9 mouse cellular contexts compared by ENCODE assay signal in genomic region chr11:106502159-106502505, GRCm38 (mm10). TPM values are rescaled to one million over a fixed set of nuclear protein-coding genes. Genes with fewer than 3 reads are reported as not detected.
DNase-seq lines count a peak whose midpoint lies in the region; ATAC-seq and TF ChIP-seq lines count a peak whose summit lies in the region.
"Had no signal": no experiment of that assay in that cellular context is flagged by ENCODE, and none has a peak within 500 bp of the region (broad histone marks: within the 10 kb centered on the region; RNA-seq: fewer than 3 reads in every experiment).

No protein-coding gene starts in this region.

- no peak for DNase-seq in heart, postnatal 0 days (ENCODE audit: low spot score)
- DNase-seq in heart, adult 11 months: no peak
- DNase-seq in embryonic facial prominence, embryonic 11.5 days (ENCODE audit: low spot score): no peak
- no peak for DNase-seq in intestine, embryonic 14.5 days (ENCODE audit: low spot score)
- DNase-seq in midbrain, embryonic 14.5 days: no peak
- DNase-seq in left cerebral cortex, adult 9 months (ENCODE audit: low spot score in 2 of 2): no peak
- no peak for DNase-seq in cerebellum, postnatal 14 days
- DNase-seq in left cerebral cortex, postnatal 25 days (ENCODE audit: low spot score in 2 of 2): no peak
- DNase-seq: thymus, postnatal 36 days had no signal

- intact Hi-C loops in left cerebral cortex, postnatal 25 days (cut with DNase I): loop anchor here (2.0 to 10.0 kb wide), 3 partner anchors 60 to 243 kb away; partner anchors contain the start of gene Tex2

- no peaks in the 10 kb centered on the region for H3K27me3 ChIP-seq in heart, postnatal 0 days (ENCODE audit: control insufficient read depth, insufficient read depth, low read length)
- no peaks in the 10 kb centered on the region for H3K27me3 ChIP-seq in embryonic facial prominence, embryonic 11.5 days (ENCODE audit: control insufficient read depth, insufficient read depth, low read length)
- H3K27me3 ChIP-seq in intestine, embryonic 14.5 days (replicated peaks; ENCODE audit: control insufficient read depth, insufficient read depth, low read length): no peaks in the 10 kb centered on the region
- no peaks in the 10 kb centered on the region for H3K27me3 ChIP-seq in midbrain, embryonic 14.5 days (ENCODE audit: control insufficient read depth, insufficient read depth, low read length)

- no peak for TF ChIP-seq EP300 in heart, postnatal 0 days (IDR thresholded peaks at IDR 0.05; ENCODE audit: low read depth)

- no peak for ATAC-seq in heart, postnatal 0 days (ENCODE audit: insufficient read depth, low read depth)
- ATAC-seq in embryonic facial prominence, embryonic 11.5 days (replicated peaks; ENCODE audit: insufficient number of reproducible peaks, low FRiP score, low TSS enrichment, low read depth): no peak
- ATAC-seq in intestine, embryonic 14.5 days (replicated peaks; ENCODE audit: low FRiP score, low TSS enrichment, low read depth): no peak
- ATAC-seq in midbrain, embryonic 14.5 days (ENCODE audit: low FRiP score, low TSS enrichment): no peak

- no peaks in the 10 kb centered on the region for H3K9me3 ChIP-seq in heart, postnatal 0 days (replicated peaks; ENCODE audit: control insufficient read depth, low read length)
- H3K9me3 ChIP-seq in embryonic facial prominence, embryonic 11.5 days (replicated peaks; ENCODE audit: control insufficient read depth, low read length): no peaks in the 10 kb centered on the region
- no peaks in the 10 kb centered on the region for H3K9me3 ChIP-seq in intestine, embryonic 14.5 days (ENCODE audit: control insufficient read depth, low read length)
- no peaks in the 10 kb centered on the region for H3K9me3 ChIP-seq in midbrain, embryonic 14.5 days (ENCODE audit: control insufficient read depth, low read length)

- peaks cover 5% of the 10 kb centered on the region; the same call in 1 of the 2 replicates for H3K4me1 ChIP-seq in heart, postnatal 0 days (ENCODE audit: control insufficient read depth, insufficient read depth)
- no peaks in the 10 kb centered on the region for H3K4me1 ChIP-seq in embryonic facial prominence, embryonic 11.5 days (ENCODE audit: control insufficient read depth, insufficient read depth, low read length)
- 0 out of 2 replicates have a peak, but pooled peaks cover 9% of the 10 kb centered on the region for H3K4me1 ChIP-seq in intestine, embryonic 14.5 days (replicated peaks; ENCODE audit: control insufficient read depth, insufficient read depth, low read length)
- H3K4me1 ChIP-seq in midbrain, embryonic 14.5 days (ENCODE audit: control insufficient read depth, insufficient read depth, low read length): no peaks in the 10 kb centered on the region

- H3K27ac ChIP-seq in heart, postnatal 0 days (ENCODE audit: low read depth): peak overlapping the region; percentile 97
- peak overlapping the region; percentile 95 for H3K27ac ChIP-seq in embryonic facial prominence, embryonic 11.5 days (replicated peaks; ENCODE audit: low read depth, low read length)
- H3K27ac ChIP-seq in intestine, embryonic 14.5 days (ENCODE audit: low read depth): peak overlapping the region; percentile 99
- H3K27ac ChIP-seq in midbrain, embryonic 14.5 days (replicated peaks; ENCODE audit: low read depth, low read length): no peak overlapping the region

- no peak overlapping the region for H3K4me2 ChIP-seq in heart, postnatal 0 days (ENCODE audit: low read depth, low read length)
- H3K4me2 ChIP-seq in embryonic facial prominence, embryonic 11.5 days (ENCODE audit: low read depth, low read length): peak overlapping the region; percentile 63
- H3K4me2 ChIP-seq in intestine, embryonic 14.5 days (ENCODE audit: low read length): peak overlapping the region; percentile 68
- H3K4me2 ChIP-seq in midbrain, embryonic 14.5 days (ENCODE audit: low read length): peak overlapping the region; percentile 79

- TF ChIP-seq CTCF in heart, postnatal 0 days (IDR thresholded peaks at IDR 0.05; ENCODE audit: low read depth): no peak

- H3K9ac ChIP-seq in heart, postnatal 0 days (replicated peaks; ENCODE audit: low read depth, low read length): 0 out of 2 replicates have a peak overlapping the region, but pooled peaks have one; percentile 86
- peak overlapping the region; percentile 96 for H3K9ac ChIP-seq in embryonic facial prominence, embryonic 11.5 days (replicated peaks; ENCODE audit: low read length)
- H3K9ac ChIP-seq in intestine, embryonic 14.5 days (ENCODE audit: low read length): peak overlapping the region; percentile 100; the same call in 1 of the 2 replicates
- H3K9ac ChIP-seq in midbrain, embryonic 14.5 days (replicated peaks; ENCODE audit: low read length): peak overlapping the region; percentile 99

- H3K4me3 ChIP-seq in heart, postnatal 0 days (ENCODE audit: low read depth, low read length): no peak overlapping the region
- H3K4me3 ChIP-seq in embryonic facial prominence, embryonic 11.5 days (ENCODE audit: low read depth, low read length): peak overlapping the region; percentile 75
- H3K4me3 ChIP-seq in intestine, embryonic 14.5 days (ENCODE audit: low read depth, low read length): peak overlapping the region; percentile 88; the same call in 1 of the 2 replicates
- peak overlapping the region; percentile 94; the same call in 1 of the 2 replicates for H3K4me3 ChIP-seq in midbrain, embryonic 14.5 days (replicated peaks; ENCODE audit: low read depth, low read length)

- no peaks in the 10 kb centered on the region; the same call in 1 of the 2 replicates for H3K36me3 ChIP-seq in heart, postnatal 0 days (replicated peaks; ENCODE audit: control insufficient read depth, insufficient read depth, low read length)
- H3K36me3 ChIP-seq in embryonic facial prominence, embryonic 11.5 days (replicated peaks; ENCODE audit: control insufficient read depth, insufficient read depth, low read depth, low read length): no peaks in the 10 kb centered on the region
- H3K36me3 ChIP-seq in intestine, embryonic 14.5 days (ENCODE audit: control insufficient read depth, insufficient read depth, low read length): 0 out of 2 replicates have a peak, but pooled peaks cover 2% of the 10 kb centered on the region
- peaks cover 10% of the 10 kb centered on the region; the same call in 1 of the 2 replicates for H3K36me3 ChIP-seq in midbrain, embryonic 14.5 days (ENCODE audit: control insufficient read depth, insufficient read depth, low read length)

RNA-seq across cellular contexts. Expression of gene Ern1, which starts 14.5 kb away (rescaled TPM):
- total RNA-seq in heart, postnatal 0 days (2014; rRNA removed; ENCODE audit: low replicate concordance): 5.0 and 8.1 TPM in 2 replicates
- polyA plus RNA-seq in heart, postnatal 0 days (2015; fragmentation: Nextera tagmentation; extraction: Ambion mirVana): 2.0 and 2.6 TPM in 2 replicates
- polyA plus RNA-seq in embryonic facial prominence, embryonic 11.5 days (2014; fragmentation: Nextera tagmentation; extraction: Ambion mirVana): 3.0 and 3.8 TPM in 2 replicates
- 7.1 and 7.6 TPM in 2 replicates for polyA plus RNA-seq in intestine, embryonic 14.5 days (2014; fragmentation: Nextera tagmentation; extraction: Ambion mirVana)
- 5.5 and 6.6 TPM in 2 replicates for polyA plus RNA-seq in midbrain, embryonic 14.5 days (2014; fragmentation: Nextera tagmentation; extraction: Ambion mirVana)
- total RNA-seq in left cerebral cortex, postnatal 25 days (2021): 1 to 10 TPM; 8.4 to 9.8 TPM
